Mouse (Mus musculus) embryonic facial prominence, embryonic 11.5 days (tissue): ENCODE results near the gene Arl13a. TPM values are rescaled to one million over a fixed set of nuclear protein-coding genes. Genes with fewer than 3 reads are reported as not detected.

Source experiments
- ATAC-seq: fragments of 200-750 bp; cut with Nextera tagmentation; replicated peaks from 2 replicates; pipeline ENCODE4 v1.8.0; 2017; ENCODE audit warnings: low read depth; ENCODE audit not compliant: insufficient number of reproducible peaks, low FRiP score, low TSS enrichment
- DNase-seq: peaks from one replicate; pipeline ENCODE4 v3.0.0-alpha.2; 2015; ENCODE audit warnings: low spot score
- H3K27ac ChIP-seq: fragments of 300-500 bp; sonication (generic); replicated peaks from 2 replicates; pipeline ENCODE4 v1.5.1; 2014; ENCODE audit warnings: mild to moderate bottlenecking, low read depth, low read length, control low read depth
- H3K27me3 ChIP-seq: fragments of 300-500 bp; sonication (generic); 2 replicates; pipeline ENCODE4 v1.6.1; 2014; ENCODE audit warnings: mild to moderate bottlenecking, low read length, moderate library complexity, mixed read lengths; ENCODE audit not compliant: control insufficient read depth, insufficient read depth
- H3K36me3 ChIP-seq: fragments of 300-500 bp; sonication (generic); replicated peaks from 2 replicates; pipeline ENCODE4 v1.6.1; 2014; ENCODE audit warnings: low read depth, mild to moderate bottlenecking, low read length, moderate library complexity, mixed read lengths; ENCODE audit not compliant: control insufficient read depth, insufficient read depth
- H3K4me1 ChIP-seq: fragments of 300-500 bp; sonication (generic); 2 replicates; pipeline ENCODE4 v1.6.1; 2014; ENCODE audit warnings: low read length, mixed read lengths; ENCODE audit not compliant: control insufficient read depth, insufficient read depth
- H3K4me2 ChIP-seq: fragments of 300-500 bp; sonication (generic); 2 replicates; pipeline ENCODE4 v1.6.1; 2014; ENCODE audit warnings: low read depth, mild to moderate bottlenecking, control low read depth, low read length, moderate library complexity
- H3K4me3 ChIP-seq: fragments of 300-500 bp; sonication (generic); 2 replicates; pipeline ENCODE4 v1.5.1; 2014; ENCODE audit warnings: low read depth, low read length, control low read depth
- H3K9ac ChIP-seq: fragments of 300-500 bp; sonication (generic); replicated peaks from 2 replicates; pipeline ENCODE4 v1.6.1; 2014; ENCODE audit warnings: mild to moderate bottlenecking, control low read depth, low read length
- H3K9me3 ChIP-seq: fragments of 300-500 bp; sonication (generic); replicated peaks from 2 replicates; pipeline ENCODE4 v1.6.1; 2016; ENCODE audit warnings: mild to moderate bottlenecking, low read length, inconsistent platforms, mixed read lengths; ENCODE audit not compliant: control insufficient read depth
- WGBS: fragments of 180-500 bp; shearing (Covaris S2); extraction: QIAGEN DNeasy Blood & Tissue Kit; methylation state at CpG from one replicate; pipeline ENCODE4 v1.1.7; 2014; 5-methylcytosine and 5-hydroxymethylcytosine counted together
- polyA plus RNA-seq: library from polyadenylated mRNA; unstranded; fragments of >200 nt; fragmentation: Nextera tagmentation; extraction: Ambion mirVana; gene quantifications from 2 replicates; pipeline ENCODE4 v1.2.1, GENCODE M21; 2014

The Arl13a gene
- polyA plus RNA-seq, 1 experiment from 2014 or later, result not detected

DNA sequence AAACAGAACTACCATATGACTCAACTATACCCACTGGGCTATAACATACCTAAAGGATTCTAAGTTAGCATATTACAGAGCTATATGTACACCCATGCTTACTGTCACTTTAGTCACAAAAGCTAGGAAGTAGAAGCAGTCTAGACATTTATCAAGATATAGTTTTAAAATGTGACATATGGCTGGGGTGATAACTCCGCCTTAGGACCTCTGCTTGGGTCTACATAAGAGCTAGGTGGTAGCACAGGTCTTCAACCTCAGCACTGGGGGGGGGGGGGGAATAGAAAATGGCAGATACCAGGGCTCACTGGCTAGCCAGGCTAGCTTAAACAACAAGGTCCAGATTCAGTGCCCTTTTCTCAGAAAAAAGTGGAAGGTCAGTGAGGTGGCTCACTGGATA lies 45.7 kb downstream of the Arl13a start:
- H3K9me3 ChIP-seq, result no peaks in the 10 kb centered on the region
- H3K9ac ChIP-seq, result no peak overlapping the region
- DNase-seq (no peak), ATAC-seq (no peak)
- H3K27me3 ChIP-seq, result no peaks in the 10 kb centered on the region
- H3K27ac ChIP-seq, result no peak overlapping the region
- H3K4me3 ChIP-seq, result no peak overlapping the region
- WGBS, result 79% methylated on average over 1 of the region's 1 CpGs
- no peaks in the 10 kb centered on the region for H3K36me3 ChIP-seq
- no peak overlapping the region for H3K4me2 ChIP-seq
- no peaks in the 10 kb centered on the region for H3K4me1 ChIP-seq

DNA sequence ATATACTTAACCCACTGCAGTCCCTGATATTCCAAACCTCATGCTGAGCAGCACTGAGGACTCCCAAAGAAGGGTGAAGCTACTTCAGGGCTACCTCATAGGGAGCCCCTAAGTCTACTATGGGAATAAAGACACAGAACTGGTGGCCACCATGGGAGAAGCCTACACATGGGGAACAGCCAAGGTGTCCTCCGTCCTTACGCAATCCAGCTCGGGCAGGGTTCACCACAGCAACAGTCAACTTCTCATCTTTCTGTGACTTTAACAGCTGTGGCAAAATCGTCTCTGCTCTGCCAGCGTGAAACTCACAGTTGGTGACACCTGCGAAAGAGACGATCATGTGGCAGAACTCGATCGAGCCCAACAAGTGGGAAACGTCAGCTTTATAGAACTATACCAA lies 51.0 kb downstream of the Arl13a start:
- Histone ChIP-seq H3K36me3 (no peaks in the 10 kb centered on the region), H3K27me3 (no peaks in the 10 kb centered on the region), H3K27ac (no peak overlapping the region), H3K4me3 (no peak overlapping the region), H3K9ac (no peak overlapping the region), H3K9me3 (no peaks in the 10 kb centered on the region), H3K4me2 (no peak overlapping the region), H3K4me1 (no peaks in the 10 kb centered on the region)
- 92% methylated on average over 10 of the region's 10 CpGs for WGBS
- DNase-seq (no peak), ATAC-seq (no peak)

DNA sequence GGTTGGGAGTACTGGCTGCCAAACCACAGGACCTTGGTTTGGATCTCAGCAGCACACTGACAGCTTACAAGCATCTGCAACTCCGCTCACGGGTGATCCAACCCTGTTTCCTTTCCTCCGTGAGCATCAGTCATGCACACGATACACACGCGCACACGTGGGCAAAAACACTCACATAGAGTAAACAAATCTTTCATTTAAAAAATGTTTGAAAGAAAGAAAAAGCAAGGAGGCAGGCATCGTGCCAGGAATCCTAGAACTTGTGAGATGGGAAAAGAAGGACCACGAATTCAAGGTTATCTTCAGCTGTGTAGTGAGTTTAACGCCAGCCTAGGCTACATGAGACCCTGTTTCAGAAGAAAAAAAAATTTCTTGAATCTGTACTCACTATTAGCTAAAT lies 58.6 kb downstream of the Arl13a start:
- Histone ChIP-seq H3K27me3 (no peaks in the 10 kb centered on the region), H3K9me3 (no peaks in the 10 kb centered on the region), H3K4me3 (no peak overlapping the region), H3K4me1 (no peaks in the 10 kb centered on the region), H3K9ac (no peak overlapping the region), H3K4me2 (no peak overlapping the region), H3K36me3 (no peaks in the 10 kb centered on the region), H3K27ac (no peak overlapping the region)
- no peak for ATAC-seq
- 93% methylated on average over 10 of the region's 10 CpGs for WGBS
- DNase-seq, result no peak

DNA sequence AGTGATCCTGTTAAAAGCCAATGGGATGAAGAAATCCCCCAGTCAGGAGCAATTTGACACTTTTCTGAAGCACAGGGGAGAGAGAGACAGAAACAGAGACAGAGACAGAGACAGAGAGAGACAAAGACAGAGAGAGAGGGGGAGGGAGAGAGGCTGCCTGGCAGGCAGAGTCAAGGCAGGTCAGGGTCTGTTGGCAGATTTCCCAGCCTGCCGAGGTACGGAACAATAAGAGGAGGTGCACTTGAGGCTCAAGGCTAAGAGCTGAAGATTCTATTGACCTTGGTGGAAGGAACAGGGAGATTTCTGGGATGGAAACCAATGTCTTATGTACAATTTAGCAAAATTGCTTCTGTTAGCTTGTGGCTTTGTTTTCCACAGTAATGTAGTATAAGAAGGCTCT lies 60.9 kb downstream of the Arl13a start:
- no peak for DNase-seq
- Histone ChIP-seq H3K36me3 (no peaks in the 10 kb centered on the region), H3K4me1 (no peaks in the 10 kb centered on the region), H3K27ac (no peak overlapping the region), H3K27me3 (no peaks in the 10 kb centered on the region), H3K9ac (no peak overlapping the region), H3K9me3 (no peaks in the 10 kb centered on the region), H3K4me2 (no peak overlapping the region), H3K4me3 (no peak overlapping the region)
- 77% methylated on average over 2 of the region's 2 CpGs for WGBS
- no peak for ATAC-seq

Other genes starting within 250 kb of the Arl13a start
- 2.2 and 2.8 TPM in 2 replicates for gene Sytl4, start 205.7 kb upstream of the Arl13a start, polyA plus RNA-seq
- gene Cstf2, start 128.3 kb upstream of the Arl13a start, polyA plus RNA-seq, result 69.1 TPM in 2 replicates
- 0.07 TPM in 1 of 2 replicates, not detected in the other for gene Xkrx, start 25.4 kb upstream of the Arl13a start, polyA plus RNA-seq
- 0.08 TPM in 1 of 2 replicates, not detected in the other for gene Nox1, start 34.5 kb downstream of the Arl13a start, polyA plus RNA-seq
- 10.7 and 14.1 TPM in 2 replicates for gene Trmt2b, start 89.5 kb downstream of the Arl13a start, polyA plus RNA-seq
- 13.9 and 15.5 TPM in 2 replicates for gene Tmem35a, start 107.7 kb downstream of the Arl13a start, polyA plus RNA-seq
- 27.9 and 35.1 TPM in 2 replicates for gene Cenpi, start 120.6 kb downstream of the Arl13a start, polyA plus RNA-seq
- gene Drp2, start 217.1 kb downstream of the Arl13a start, polyA plus RNA-seq, result 3.1 and 3.2 TPM in 2 replicates